Mouse (Mus musculus): ENCODE data around the gene Rnaseh2b. TPM values are rescaled to one million over a fixed set of nuclear protein-coding genes. Genes with fewer than 3 reads are reported as not detected.

Rnaseh2b gene
- polyA plus RNA-seq, 1 experiment from 2014 or later, result 70.4 TPM

DNA sequence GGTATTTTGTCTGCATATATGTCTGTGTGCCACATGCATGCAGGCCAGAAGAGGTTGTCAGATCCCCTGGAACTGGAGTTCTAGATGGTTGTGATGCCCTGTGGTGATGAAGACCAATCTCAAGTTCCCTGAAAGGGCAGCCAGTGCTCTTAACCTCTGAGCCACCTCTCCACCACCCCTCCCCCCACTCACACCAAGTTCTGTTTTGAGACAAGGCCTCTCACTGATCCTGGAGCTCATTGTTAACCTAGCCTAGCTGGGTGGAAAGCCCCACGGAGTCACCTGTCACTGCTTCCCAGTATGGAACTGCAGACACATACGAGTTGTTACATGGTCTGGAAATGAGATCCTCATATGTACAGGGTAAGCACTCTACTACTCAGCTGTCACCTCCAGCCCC, 9.4 kb upstream of the Rnaseh2b start:
- H3K9me3 ChIP-seq (ENCODE audit: control insufficient read depth, low read length), result no peaks in the 10 kb centered on the region
- no peak overlapping the region for H3K4me3 ChIP-seq (ENCODE audit: control insufficient read depth in 1 of 2, insufficient read depth in 1 of 2, low read depth in 1 of 2, low read length in 2 of 2)
- H3K27me3 ChIP-seq (ENCODE audit: control insufficient read depth, insufficient read depth, low read length), result no peaks in the 10 kb centered on the region
- no peak overlapping the region for H3K9ac ChIP-seq (ENCODE audit: low read length)
- peaks cover 0 to 3% of the 10 kb centered on the region in 2 experiments; a peak in 1 of 4 replicates for H3K4me1 ChIP-seq (ENCODE audit: control insufficient read depth in 2 of 2, insufficient read depth in 2 of 2, low read length in 2 of 2)
- no peak overlapping the region for H3K4me2 ChIP-seq (ENCODE audit: low read length)
- H3K36me3 ChIP-seq (ENCODE audit: control insufficient read depth, insufficient read depth, low read length), result no peaks in the 10 kb centered on the region
- H3K27ac ChIP-seq (replicated peaks in 1 of 2; ENCODE audit: control insufficient read depth in 1 of 2, insufficient read depth in 1 of 2, low read depth in 2 of 2, low read length in 2 of 2), result no peak overlapping the region
- no peak for ATAC-seq (ENCODE audit: insufficient number of reproducible peaks, insufficient read depth, low FRiP score, low read depth)
- WGBS, result 51% methylated on average over 2 of the region's 2 CpGs

DNA sequence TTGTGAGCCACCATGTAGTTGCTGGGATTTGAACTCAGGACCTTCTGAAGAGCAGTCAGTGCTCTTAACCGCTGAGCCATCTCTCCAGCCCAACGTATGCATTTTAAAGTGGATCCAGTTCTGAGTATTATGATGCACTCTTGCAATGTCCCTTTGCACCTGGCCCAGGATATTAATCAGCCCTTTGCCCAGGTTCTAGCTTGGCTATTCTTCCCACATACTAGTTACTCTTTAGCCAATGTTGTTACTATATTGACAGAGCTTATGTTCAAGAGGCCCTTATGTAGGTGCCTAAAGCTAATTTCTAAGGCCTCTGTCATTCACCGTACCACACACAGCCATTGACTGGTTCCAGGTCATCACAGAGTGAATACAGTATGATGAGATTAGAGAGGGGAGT, 3.7 kb upstream of the Rnaseh2b start:
- 87% methylated on average over 3 of the region's 3 CpGs for WGBS
- H3K27ac ChIP-seq (replicated peaks in 1 of 2; ENCODE audit: control insufficient read depth in 1 of 2, insufficient read depth in 1 of 2, low read depth in 2 of 2, low read length in 2 of 2), result no peak overlapping the region

DNA sequence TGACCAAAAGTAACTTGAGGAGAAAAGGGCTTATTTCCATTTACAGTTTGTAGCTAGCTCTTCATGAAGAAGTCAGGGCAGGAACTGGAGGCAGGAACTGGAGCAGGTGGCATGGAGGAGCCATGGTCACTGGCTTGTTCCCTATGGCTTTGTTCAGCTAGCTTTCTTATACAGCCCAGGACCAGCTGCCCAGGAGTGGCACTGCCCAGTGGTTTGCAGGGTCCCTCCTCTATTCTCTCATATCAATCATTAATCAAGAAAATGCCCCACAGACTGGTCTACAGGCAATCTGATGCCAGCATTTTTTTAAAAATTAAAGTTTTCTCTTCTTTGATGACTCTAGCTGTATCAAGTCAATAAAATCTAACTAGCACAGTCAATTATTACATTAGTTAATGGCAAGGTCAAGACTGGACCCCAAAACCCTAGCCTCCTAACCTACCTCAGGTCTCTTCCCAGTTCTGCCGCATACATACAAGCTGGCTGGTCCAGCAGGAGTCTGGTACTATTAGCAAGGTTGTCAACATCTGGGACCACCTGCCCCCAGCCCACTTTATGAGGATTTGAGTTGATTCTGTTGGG, 892 bp upstream of the Rnaseh2b start:
- no peak overlapping the region for H3K4me2 ChIP-seq (ENCODE audit: low read length)
- 89% methylated on average over 1 of the region's 1 CpGs for WGBS
- H3K27ac ChIP-seq (replicated peaks in 1 of 2; ENCODE audit: control insufficient read depth in 1 of 2, insufficient read depth in 1 of 2, low read depth in 2 of 2, low read length in 2 of 2), result no peak overlapping the region
- no peak overlapping the region for H3K4me3 ChIP-seq (ENCODE audit: control insufficient read depth in 1 of 2, insufficient read depth in 1 of 2, low read depth in 1 of 2, low read length in 2 of 2)
- H3K9ac ChIP-seq (ENCODE audit: low read length), result no peak overlapping the region
- H3K4me1 ChIP-seq (ENCODE audit: control insufficient read depth in 2 of 2, insufficient read depth in 2 of 2, low read length in 2 of 2), result peaks cover 0 to 10% of the 10 kb centered on the region in 2 experiments; a peak in 2 of 4 replicates
- H3K9me3 ChIP-seq (ENCODE audit: control insufficient read depth, low read length), result no peaks in the 10 kb centered on the region
- no peaks in the 10 kb centered on the region for H3K36me3 ChIP-seq (ENCODE audit: control insufficient read depth, insufficient read depth, low read length)
- H3K27me3 ChIP-seq (ENCODE audit: control insufficient read depth, insufficient read depth, low read length), result peaks cover 3% of the 10 kb centered on the region; the same call in 1 of the 2 replicates
- ATAC-seq (ENCODE audit: insufficient number of reproducible peaks, insufficient read depth, low FRiP score, low read depth), result no peak

More for the DNA sequence above, 3.7 kb upstream of the Rnaseh2b start:
- peaks cover 3% of the 10 kb centered on the region; the same call in 1 of the 2 replicates for H3K27me3 ChIP-seq (ENCODE audit: control insufficient read depth, insufficient read depth, low read length)
- H3K4me3 ChIP-seq (ENCODE audit: control insufficient read depth in 1 of 2, insufficient read depth in 1 of 2, low read depth in 1 of 2, low read length in 2 of 2), result no peak overlapping the region
- H3K36me3 ChIP-seq (ENCODE audit: control insufficient read depth, insufficient read depth, low read length), result no peaks in the 10 kb centered on the region
- no peaks in the 10 kb centered on the region for H3K9me3 ChIP-seq (ENCODE audit: control insufficient read depth, low read length)
- H3K4me2 ChIP-seq (ENCODE audit: low read length), result no peak overlapping the region
- peaks cover 0 to 10% of the 10 kb centered on the region in 2 experiments; a peak in 2 of 4 replicates for H3K4me1 ChIP-seq (ENCODE audit: control insufficient read depth in 2 of 2, insufficient read depth in 2 of 2, low read length in 2 of 2)
- ATAC-seq (ENCODE audit: insufficient number of reproducible peaks, insufficient read depth, low FRiP score, low read depth), result no peak
- H3K9ac ChIP-seq (ENCODE audit: low read length), result no peak overlapping the region

DNA sequence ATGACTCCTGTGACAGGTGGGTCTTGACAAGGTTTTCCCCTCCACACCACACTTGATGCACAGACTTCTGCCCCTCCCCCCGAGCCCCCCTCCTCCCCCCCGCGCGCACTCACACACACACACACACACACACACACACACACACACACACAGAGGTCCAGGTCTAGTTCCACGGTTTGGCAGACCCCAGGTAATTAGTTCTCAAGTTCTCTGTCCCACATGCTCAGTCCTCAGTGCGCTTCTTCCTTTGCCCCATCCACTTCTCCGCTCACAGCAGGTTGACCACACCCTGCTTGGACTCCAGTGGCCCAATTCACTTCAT, 262 bp upstream of the Rnaseh2b start:
- peak overlapping the region; percentile 50 to 58 for H3K4me3 ChIP-seq (ENCODE audit: control insufficient read depth in 1 of 2, insufficient read depth in 1 of 2, low read depth in 1 of 2, low read length in 2 of 2)
- peaks cover 0 to 10% of the 10 kb centered on the region in 2 experiments; a peak in 2 of 4 replicates for H3K4me1 ChIP-seq (ENCODE audit: control insufficient read depth in 2 of 2, insufficient read depth in 2 of 2, low read length in 2 of 2)
- H3K27ac ChIP-seq (replicated peaks in 1 of 2; ENCODE audit: control insufficient read depth in 1 of 2, insufficient read depth in 1 of 2, low read depth in 2 of 2, low read length in 2 of 2), result no peak overlapping the region
- ATAC-seq (ENCODE audit: insufficient number of reproducible peaks, insufficient read depth, low FRiP score, low read depth), result no peak
- H3K9me3 ChIP-seq (ENCODE audit: control insufficient read depth, low read length), result no peaks in the 10 kb centered on the region
- peak overlapping the region; percentile 100 for H3K4me2 ChIP-seq (ENCODE audit: low read length)
- peaks cover 3% of the 10 kb centered on the region; the same call in 1 of the 2 replicates for H3K27me3 ChIP-seq (ENCODE audit: control insufficient read depth, insufficient read depth, low read length)
- WGBS, result 42% methylated on average over 7 of the region's 7 CpGs
- no peaks in the 10 kb centered on the region for H3K36me3 ChIP-seq (ENCODE audit: control insufficient read depth, insufficient read depth, low read length)
- peak overlapping the region; percentile 72 for H3K9ac ChIP-seq (ENCODE audit: low read length)

DNA sequence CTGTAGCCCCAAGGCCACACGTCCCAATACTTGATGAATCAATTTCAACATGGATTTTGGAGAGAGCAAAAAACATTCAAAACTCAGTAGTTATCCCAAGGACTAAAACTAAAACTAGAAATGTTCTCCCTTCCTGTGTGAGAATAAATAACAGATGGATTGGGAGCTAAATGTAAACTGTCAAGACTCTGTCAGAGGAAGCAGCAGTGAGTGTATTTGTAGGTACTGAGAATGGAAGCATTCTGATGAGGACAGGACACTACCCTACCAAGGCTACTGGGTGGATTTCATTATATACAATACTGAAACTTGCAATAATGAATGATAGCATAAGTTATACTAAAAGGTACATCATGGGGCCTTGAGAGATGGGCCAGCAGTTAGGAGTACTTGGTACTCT, 6.4 kb downstream of the Rnaseh2b start:
- no peak overlapping the region for H3K4me2 ChIP-seq (ENCODE audit: low read length)
- H3K9ac ChIP-seq (ENCODE audit: low read length), result no peak overlapping the region
- H3K9me3 ChIP-seq (ENCODE audit: control insufficient read depth, low read length), result no peaks in the 10 kb centered on the region
- H3K36me3 ChIP-seq (ENCODE audit: control insufficient read depth, insufficient read depth, low read length), result no peaks in the 10 kb centered on the region
- H3K27ac ChIP-seq (replicated peaks in 1 of 2; ENCODE audit: control insufficient read depth in 1 of 2, insufficient read depth in 1 of 2, low read depth in 2 of 2, low read length in 2 of 2), result no peak overlapping the region
- no peaks in the 10 kb centered on the region for H3K27me3 ChIP-seq (ENCODE audit: control insufficient read depth, insufficient read depth, low read length)
- H3K4me1 ChIP-seq (ENCODE audit: control insufficient read depth in 2 of 2, insufficient read depth in 2 of 2, low read length in 2 of 2), result peaks cover 3 to 8% of the 10 kb centered on the region in 2 experiments; a peak in 3 of 4 replicates
- no peak overlapping the region for H3K4me3 ChIP-seq (ENCODE audit: control insufficient read depth in 1 of 2, insufficient read depth in 1 of 2, low read depth in 1 of 2, low read length in 2 of 2)
- WGBS, result 93% methylated on average over 1 of the region's 1 CpGs
- ATAC-seq (ENCODE audit: insufficient number of reproducible peaks, insufficient read depth, low FRiP score, low read depth), result no peak

DNA sequence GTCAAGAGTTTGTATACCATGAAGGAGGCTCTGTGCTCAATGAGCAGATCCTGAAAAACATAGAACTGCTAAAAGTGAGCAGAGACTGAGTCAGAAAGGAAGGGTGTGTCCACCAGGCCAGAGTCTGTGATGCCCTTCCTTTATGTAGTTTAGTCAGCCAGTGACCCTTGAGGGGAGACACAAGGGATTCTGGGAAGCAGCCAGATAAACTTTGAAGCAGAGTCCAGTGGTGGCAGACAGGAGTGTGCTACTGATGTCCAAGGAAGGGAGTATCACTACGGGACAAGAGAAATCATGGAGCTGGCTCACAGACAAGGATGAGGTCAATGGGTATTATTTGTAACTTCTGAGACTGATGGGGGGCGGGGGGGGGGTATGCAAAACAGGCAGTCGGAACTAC, 7.6 kb downstream of the Rnaseh2b start:
- ATAC-seq (ENCODE audit: insufficient number of reproducible peaks, insufficient read depth, low FRiP score, low read depth), result no peak
- 78% methylated on average over 3 of the region's 3 CpGs for WGBS
- H3K9me3 ChIP-seq (ENCODE audit: control insufficient read depth, low read length), result no peaks in the 10 kb centered on the region

DNA sequence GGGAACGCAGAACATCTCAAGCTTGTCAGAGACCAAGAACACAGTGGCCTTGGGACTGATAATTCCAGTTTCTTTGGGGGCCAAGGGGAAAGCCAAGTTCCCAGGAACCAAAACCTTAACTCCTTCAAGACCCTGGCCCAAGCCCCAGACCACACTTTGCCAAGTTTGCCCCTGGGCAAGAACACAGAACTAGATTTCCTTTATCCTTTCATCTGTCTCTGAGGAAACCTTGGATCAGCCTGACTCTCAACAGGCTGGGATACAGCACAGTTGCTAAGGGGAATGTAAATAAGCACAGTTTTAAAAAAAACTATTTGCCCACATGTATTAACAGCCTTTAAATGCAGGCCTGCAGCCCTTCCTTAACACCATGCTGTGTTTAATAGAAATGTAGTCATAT, 15.2 kb downstream of the Rnaseh2b start:
- no peak overlapping the region for H3K4me2 ChIP-seq (ENCODE audit: low read length)
- WGBS, result 81% methylated on average over 1 of the region's 1 CpGs
- H3K9ac ChIP-seq (ENCODE audit: low read length), result no peak overlapping the region
- no peak for ATAC-seq (ENCODE audit: insufficient number of reproducible peaks, insufficient read depth, low FRiP score, low read depth)
- H3K4me1 ChIP-seq (ENCODE audit: control insufficient read depth in 2 of 2, insufficient read depth in 2 of 2, low read length in 2 of 2), result peaks cover 8 to 22% of the 10 kb centered on the region in 2 experiments
- H3K4me3 ChIP-seq (ENCODE audit: control insufficient read depth in 1 of 2, insufficient read depth in 1 of 2, low read depth in 1 of 2, low read length in 2 of 2), result no peak overlapping the region
- no peak overlapping the region for H3K27ac ChIP-seq (replicated peaks in 1 of 2; ENCODE audit: control insufficient read depth in 1 of 2, insufficient read depth in 1 of 2, low read depth in 2 of 2, low read length in 2 of 2)
- H3K27me3 ChIP-seq (ENCODE audit: control insufficient read depth, insufficient read depth, low read length), result no peaks in the 10 kb centered on the region
- no peaks in the 10 kb centered on the region for H3K36me3 ChIP-seq (ENCODE audit: control insufficient read depth, insufficient read depth, low read length)
- no peaks in the 10 kb centered on the region for H3K9me3 ChIP-seq (ENCODE audit: control insufficient read depth, low read length)

More for the DNA sequence above, 7.6 kb downstream of the Rnaseh2b start:
- H3K36me3 ChIP-seq (ENCODE audit: control insufficient read depth, insufficient read depth, low read length), result no peaks in the 10 kb centered on the region
- no peak overlapping the region for H3K27ac ChIP-seq (replicated peaks in 1 of 2; ENCODE audit: control insufficient read depth in 1 of 2, insufficient read depth in 1 of 2, low read depth in 2 of 2, low read length in 2 of 2)
- H3K27me3 ChIP-seq (ENCODE audit: control insufficient read depth, insufficient read depth, low read length), result no peaks in the 10 kb centered on the region
- H3K4me3 ChIP-seq (ENCODE audit: control insufficient read depth in 1 of 2, insufficient read depth in 1 of 2, low read depth in 1 of 2, low read length in 2 of 2), result no peak overlapping the region
- H3K9ac ChIP-seq (ENCODE audit: low read length), result no peak overlapping the region
- peaks cover 3 to 8% of the 10 kb centered on the region in 2 experiments; a peak in 3 of 4 replicates for H3K4me1 ChIP-seq (ENCODE audit: control insufficient read depth in 2 of 2, insufficient read depth in 2 of 2, low read length in 2 of 2)
- no peak overlapping the region for H3K4me2 ChIP-seq (ENCODE audit: low read length)

DNA sequence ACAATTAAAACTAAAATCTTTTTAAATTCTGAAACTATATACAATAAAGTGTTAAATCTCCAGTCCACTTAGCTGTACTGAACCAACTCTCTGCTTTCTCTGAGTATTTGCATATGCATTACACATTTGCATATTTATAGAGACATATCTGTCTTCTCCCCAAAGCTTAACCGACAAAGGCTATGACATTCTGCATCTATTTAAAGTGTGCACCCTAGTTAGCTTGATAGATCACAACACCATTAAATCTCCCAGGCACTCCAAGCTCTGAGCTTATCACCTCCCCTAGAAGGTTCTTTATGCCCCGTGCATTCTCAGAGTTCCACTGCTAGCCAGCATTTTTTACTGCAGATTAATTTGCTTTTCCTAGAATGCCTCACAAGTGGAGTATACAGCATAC, 16.6 kb downstream of the Rnaseh2b start:
- Histone ChIP-seq H3K4me3 (ENCODE audit: control insufficient read depth in 1 of 2, insufficient read depth in 1 of 2, low read depth in 1 of 2, low read length in 2 of 2) (no peak overlapping the region), H3K36me3 (ENCODE audit: control insufficient read depth, insufficient read depth, low read length) (no peaks in the 10 kb centered on the region), H3K27me3 (ENCODE audit: control insufficient read depth, insufficient read depth, low read length) (no peaks in the 10 kb centered on the region), H3K9me3 (ENCODE audit: control insufficient read depth, low read length) (no peaks in the 10 kb centered on the region), H3K4me2 (ENCODE audit: low read length) (0 out of 2 replicates have a peak overlapping the region, but pooled peaks have one; percentile 7), H3K9ac (ENCODE audit: low read length) (no peak overlapping the region), H3K27ac (replicated peaks in 1 of 2; ENCODE audit: control insufficient read depth in 1 of 2, insufficient read depth in 1 of 2, low read depth in 2 of 2, low read length in 2 of 2) (peak overlapping the region; percentile 56 to 81), H3K4me1 (ENCODE audit: control insufficient read depth in 2 of 2, insufficient read depth in 2 of 2, low read length in 2 of 2) (peaks cover 8 to 22% of the 10 kb centered on the region in 2 experiments)
- no peak for ATAC-seq (ENCODE audit: insufficient number of reproducible peaks, insufficient read depth, low FRiP score, low read depth)
- 12% methylated on average over 2 of the region's 2 CpGs for WGBS

Data from heart, embryonic 14.5 days (tissue).